Mouse (Mus musculus) midbrain, embryonic 16.5 days (tissue): Measurements from ENCODE around the gene Rbfox1. TPM values are rescaled to one million over a fixed set of nuclear protein-coding genes. Genes with fewer than 3 reads are reported as not detected.

Experiments
- ATAC-seq: fragments of 200-750 bp; cut with Nextera tagmentation; 2 replicates; pipeline ENCODE4 v1.8.0; 2017; ENCODE audit warnings: moderate TSS enrichment
- H3K27ac ChIP-seq: fragments of 300-500 bp; sonication (generic); 2 replicates; pipeline ENCODE4 v1.5.1; 2014; ENCODE audit warnings: mild to moderate bottlenecking, low read length, mixed read lengths
- H3K27me3 ChIP-seq: fragments of 300-500 bp; sonication (generic); 2 replicates; pipeline ENCODE4 v1.6.1; 2014; ENCODE audit warnings: low read depth, low read length, mixed read lengths; ENCODE audit not compliant: control insufficient read depth, insufficient read depth
- H3K36me3 ChIP-seq: fragments of 300-500 bp; sonication (generic); 2 replicates; pipeline ENCODE4 v1.6.1; 2014; ENCODE audit warnings: mild to moderate bottlenecking, low read length, moderate library complexity, mixed read lengths; ENCODE audit not compliant: control insufficient read depth, insufficient read depth
- H3K4me1 ChIP-seq: fragments of 300-500 bp; sonication (generic); 2 replicates; pipeline ENCODE4 v1.6.1; 2014; ENCODE audit warnings: mild to moderate bottlenecking, low read length, mixed read lengths; ENCODE audit not compliant: control insufficient read depth, insufficient read depth
- H3K4me2 ChIP-seq: fragments of 300-500 bp; sonication (generic); 2 replicates; pipeline ENCODE4 v1.6.1; 2014; ENCODE audit warnings: mild to moderate bottlenecking, low read length, mixed read lengths
- H3K4me3 ChIP-seq: fragments of 300-500 bp; sonication (generic); 2 replicates; pipeline ENCODE4 v1.5.1; 2014; ENCODE audit warnings: low read depth, mild to moderate bottlenecking, low read length, moderate library complexity, mixed read lengths
- H3K9ac ChIP-seq: fragments of 300-500 bp; sonication (generic); 2 replicates; pipeline ENCODE4 v1.6.1; 2014; ENCODE audit warnings: low read depth, low read length, mixed read lengths
- H3K9me3 ChIP-seq: fragments of 300-500 bp; sonication (generic); replicated peaks from 2 replicates; pipeline ENCODE4 v1.6.1; 2014; ENCODE audit warnings: mild to moderate bottlenecking, low read length, mixed read lengths; ENCODE audit not compliant: control insufficient read depth, poor library complexity, severe bottlenecking
- WGBS: fragments of 180-500 bp; shearing (Covaris S2); extraction: QIAGEN DNeasy Blood & Tissue Kit; methylation state at CpG from one replicate; pipeline ENCODE4 v1.1.7; 2014; 5-methylcytosine and 5-hydroxymethylcytosine counted together
- polyA plus RNA-seq: library from polyadenylated mRNA; unstranded; fragments of >200 nt; fragmentation: Nextera tagmentation; extraction: Ambion mirVana; gene quantifications from 2 replicates; pipeline ENCODE4 v1.2.1, GENCODE M21; 2015

Rbfox1 gene
- polyA plus RNA-seq, 1 experiment from 2014 or later: 259 TPM

GRCm38 (mm10) chr16:6180819-6181218 is 295.7 kb downstream of the Rbfox1 start:
- 86% methylated on average over 9 of the region's 9 CpGs for WGBS
- no peak for ATAC-seq

GRCm38 (mm10) chr16:6182329-6182728 is 297.2 kb downstream of the Rbfox1 start:
- no peaks in the 10 kb centered on the region for H3K36me3 ChIP-seq

More at GRCm38 (mm10) chr16:6180819-6181218, 295.7 kb downstream of the Rbfox1 start:
- Histone ChIP-seq H3K27ac (no peak overlapping the region), H3K4me1 (no peaks in the 10 kb centered on the region), H3K36me3 (no peaks in the 10 kb centered on the region), H3K27me3 (no peaks in the 10 kb centered on the region), H3K9me3 (no peaks in the 10 kb centered on the region), H3K4me3 (no peak overlapping the region), H3K9ac (no peak overlapping the region), H3K4me2 (no peak overlapping the region)

GRCm38 (mm10) chr16:6192358-6192757 is 307.2 kb downstream of the Rbfox1 start:
- no peak overlapping the region for H3K4me2 ChIP-seq
- WGBS: 88% methylated on average over 2 of the region's 2 CpGs
- no peaks in the 10 kb centered on the region for H3K9me3 ChIP-seq
- no peak overlapping the region for H3K9ac ChIP-seq
- no peak for ATAC-seq
- no peaks in the 10 kb centered on the region for H3K27me3 ChIP-seq
- no peaks in the 10 kb centered on the region for H3K36me3 ChIP-seq
- no peak overlapping the region for H3K4me3 ChIP-seq
- H3K27ac ChIP-seq: no peak overlapping the region
- H3K4me1 ChIP-seq: no peaks in the 10 kb centered on the region

More at GRCm38 (mm10) chr16:6182329-6182728, 297.2 kb downstream of the Rbfox1 start:
- H3K4me1 ChIP-seq: no peaks in the 10 kb centered on the region
- no peaks in the 10 kb centered on the region for H3K27me3 ChIP-seq
- ATAC-seq: no peak
- H3K4me2 ChIP-seq: no peak overlapping the region
- H3K9me3 ChIP-seq: no peaks in the 10 kb centered on the region
- no peak overlapping the region for H3K4me3 ChIP-seq
- H3K9ac ChIP-seq: no peak overlapping the region
- no peak overlapping the region for H3K27ac ChIP-seq

- Histone ChIP-seq H3K4me2 (no peak overlapping the region), H3K27ac (no peak overlapping the region), H3K9me3 (no peaks in the 10 kb centered on the region), H3K9ac (no peak overlapping the region), H3K4me3 (no peak overlapping the region), H3K36me3 (no peaks in the 10 kb centered on the region), H3K4me1 (no peaks in the 10 kb centered on the region), H3K27me3 (no peaks in the 10 kb centered on the region)
- ATAC-seq: no peak
These were observed 321.3 kb downstream of the Rbfox1 start for GRCm38 (mm10) chr16:6206431-6206830.

GRCm38 (mm10) chr16:6212916-6213315 is 327.8 kb downstream of the Rbfox1 start:
- Histone ChIP-seq H3K4me1 (peaks cover 14% of the 10 kb centered on the region; the same call in 1 of the 2 replicates), H3K9ac (no peak overlapping the region), H3K4me2 (no peak overlapping the region), H3K27ac (peak overlapping the region; percentile 56; the same call in 1 of the 2 replicates), H3K4me3 (no peak overlapping the region), H3K36me3 (no peaks in the 10 kb centered on the region), H3K27me3 (no peaks in the 10 kb centered on the region), H3K9me3 (no peaks in the 10 kb centered on the region)
- WGBS: 20% methylated on average over 3 of the region's 3 CpGs
- 0 out of 2 replicates have a peak, but pooled peaks have one; percentile 39 for ATAC-seq

GRCm38 (mm10) chr16:6227449-6227848 is 342.3 kb downstream of the Rbfox1 start:
- peaks cover 6% of the 10 kb centered on the region for H3K4me1 ChIP-seq
- 59% methylated on average over 6 of the region's 6 CpGs for WGBS
- peak overlapping the region; percentile 33; the same call in 1 of the 2 replicates for H3K27ac ChIP-seq
- H3K4me3 ChIP-seq: no peak overlapping the region
- ATAC-seq: no peak
- no peaks in the 10 kb centered on the region for H3K36me3 ChIP-seq
- H3K27me3 ChIP-seq: no peaks in the 10 kb centered on the region
- H3K9ac ChIP-seq: no peak overlapping the region
- H3K4me2 ChIP-seq: no peak overlapping the region
- no peaks in the 10 kb centered on the region for H3K9me3 ChIP-seq

GRCm38 (mm10) chr16:6232966-6233365 is 347.8 kb downstream of the Rbfox1 start:
- Histone ChIP-seq H3K27ac (no peak overlapping the region), H3K36me3 (no peaks in the 10 kb centered on the region), H3K4me2 (no peak overlapping the region), H3K9ac (no peak overlapping the region), H3K4me1 (no peaks in the 10 kb centered on the region), H3K9me3 (no peaks in the 10 kb centered on the region), H3K4me3 (no peak overlapping the region), H3K27me3 (no peaks in the 10 kb centered on the region)
- no peak for ATAC-seq
- 93% methylated on average over 2 of the region's 2 CpGs for WGBS

GRCm38 (mm10) chr16:6241393-6241792 is 356.2 kb downstream of the Rbfox1 start:
- Histone ChIP-seq H3K27me3 (no peaks in the 10 kb centered on the region), H3K4me1 (no peaks in the 10 kb centered on the region), H3K36me3 (no peaks in the 10 kb centered on the region), H3K9me3 (no peaks in the 10 kb centered on the region), H3K9ac (no peak overlapping the region), H3K4me3 (no peak overlapping the region), H3K27ac (no peak overlapping the region), H3K4me2 (no peak overlapping the region)
- no peak for ATAC-seq
- 98% methylated on average over 4 of the region's 4 CpGs for WGBS

GRCm38 (mm10) chr16:6242468-6242867 is 357.3 kb downstream of the Rbfox1 start:
- no peak for ATAC-seq
- no peak overlapping the region for H3K27ac ChIP-seq
- no peaks in the 10 kb centered on the region for H3K4me1 ChIP-seq
- H3K9me3 ChIP-seq: no peaks in the 10 kb centered on the region
- no peak overlapping the region for H3K9ac ChIP-seq
- H3K4me2 ChIP-seq: no peak overlapping the region
- WGBS: 90% methylated on average over 3 of the region's 3 CpGs
- no peaks in the 10 kb centered on the region for H3K27me3 ChIP-seq
- no peaks in the 10 kb centered on the region for H3K36me3 ChIP-seq
- H3K4me3 ChIP-seq: no peak overlapping the region
